8 mouse cellular contexts compared by ENCODE assay signal in genomic region chr11:75565849-75566248, GRCm38 (mm10). TPM values are rescaled to one million over a fixed set of nuclear protein-coding genes. Genes with fewer than 3 reads are reported as not detected.
A peak's percentile ranks its signal among the peaks of the same experiment; 100 is the strongest.
DNase-seq lines count a peak whose midpoint lies in the region; ATAC-seq lines count a peak whose summit lies in the region.

No protein-coding gene starts in this region.

- no peak for ATAC-seq in inflammation-experienced regulatory T-cells, adult 6 months

- intact Hi-C loops in heart, postnatal 36 days (cut with DNase I), result no loop called here

- peak; percentile 72 for DNase-seq in cerebellum, adult 11 months
- no peak for DNase-seq in cerebellum, postnatal 4 days (ENCODE audit: low spot score in 2 of 2)
- peak; percentile 33 to 68 for DNase-seq in urinary bladder, postnatal 36 days (ENCODE audit: low spot score in 2 of 2)
- no peak for DNase-seq in urinary bladder, postnatal 10 days (ENCODE audit: low spot score)
- DNase-seq in heart, postnatal 36 days, result peak; percentile 71 to 76
- no peak for DNase-seq in thymus, postnatal 0 days (ENCODE audit: low spot score)
- DNase-seq in layer of hippocampus, postnatal 36 days, result no peak

RNA-seq across cellular contexts. Expression of gene Pitpna, which starts 22.0 kb away (rescaled TPM):
- total RNA-seq in heart, postnatal 36 days (2021), result 100 to 1,000 TPM; 103 to 112 TPM
- polyA plus RNA-seq in thymus, postnatal 0 days (2015; fragmentation: Nextera tagmentation; extraction: Ambion mirVana), result 103 and 112 TPM in 2 replicates
- 10 to 100 TPM; 30.5 to 50.5 (median 40.2) TPM for polyA plus RNA-seq in inflammation-experienced regulatory T-cells, adult 6 months (2017; shearing (Covaris generic))
- total RNA-seq in layer of hippocampus, postnatal 36 days (2021), result 100 to 1,000 TPM; 283 to 291 TPM

RNA-seq across cellular contexts. Expression of gene Slc43a2, which starts 34.4 kb away (rescaled TPM):
- 10 to 100 TPM; 17.7 to 22.2 TPM for total RNA-seq in heart, postnatal 36 days (2021)
- polyA plus RNA-seq in thymus, postnatal 0 days (2015; fragmentation: Nextera tagmentation; extraction: Ambion mirVana), result 33.2 and 33.6 TPM in 2 replicates
- 10 to 100 TPM; 20.1 to 22.4 (median 21.6) TPM for polyA plus RNA-seq in inflammation-experienced regulatory T-cells, adult 6 months (2017; shearing (Covaris generic))
- total RNA-seq in layer of hippocampus, postnatal 36 days (2021), result 10 to 100 TPM; 50.7 to 51.3 TPM

RNA-seq across cellular contexts. Expression of gene Scarf1, which starts 52.5 kb away (rescaled TPM):
- 10 to 100 TPM in 1 of 2 experiments, 1 to 10 TPM in 1; 9.1 to 10.3 TPM for total RNA-seq in heart, postnatal 36 days (2021)
- 2.4 and 2.7 TPM in 2 replicates for polyA plus RNA-seq in thymus, postnatal 0 days (2015; fragmentation: Nextera tagmentation; extraction: Ambion mirVana)
- under 1 TPM; 0.18 to 0.93 (median 0.28) TPM for polyA plus RNA-seq in inflammation-experienced regulatory T-cells, adult 6 months (2017; shearing (Covaris generic))
- 1 to 10 TPM; 1.1 TPM for total RNA-seq in layer of hippocampus, postnatal 36 days (2021)

RNA-seq across cellular contexts. Expression of gene Rilp, which starts 56.0 kb away (rescaled TPM):
- 10 to 100 TPM; 51.4 to 52.3 TPM for total RNA-seq in heart, postnatal 36 days (2021)
- polyA plus RNA-seq in thymus, postnatal 0 days (2015; fragmentation: Nextera tagmentation; extraction: Ambion mirVana), result 0.90 and 1.1 TPM in 2 replicates
- polyA plus RNA-seq in inflammation-experienced regulatory T-cells, adult 6 months (2017; shearing (Covaris generic)), result not detected
- 1 to 10 TPM in 1 of 2 experiments, under 1 TPM in 1; 0.90 to 1.3 TPM for total RNA-seq in layer of hippocampus, postnatal 36 days (2021)

Comparison
In these comparisons a context has a peak if more than half of its experiments do, and no peak if none do; other contexts are left out.
1. DNase-seq: peak in cerebellum, adult 11 months (single experiment), urinary bladder, postnatal 36 days (2 of 2) and heart, postnatal 36 days (2 of 2); none in cerebellum, postnatal 4 days (0 of 2), urinary bladder, postnatal 10 days (single experiment), thymus, postnatal 0 days (single experiment) and layer of hippocampus, postnatal 36 days (0 of 2).
2. RNA of gene Scarf1, which starts 52.5 kb away (total RNA-seq): 9.1 to 10.3 TPM in heart, postnatal 36 days; 1.1 TPM in layer of hippocampus, postnatal 36 days; every median in the first group is over 4 times any median in the second.